Mouse (Mus musculus): Measurements from ENCODE around the gene Pde10a.

The Pde10a gene

DNA sequence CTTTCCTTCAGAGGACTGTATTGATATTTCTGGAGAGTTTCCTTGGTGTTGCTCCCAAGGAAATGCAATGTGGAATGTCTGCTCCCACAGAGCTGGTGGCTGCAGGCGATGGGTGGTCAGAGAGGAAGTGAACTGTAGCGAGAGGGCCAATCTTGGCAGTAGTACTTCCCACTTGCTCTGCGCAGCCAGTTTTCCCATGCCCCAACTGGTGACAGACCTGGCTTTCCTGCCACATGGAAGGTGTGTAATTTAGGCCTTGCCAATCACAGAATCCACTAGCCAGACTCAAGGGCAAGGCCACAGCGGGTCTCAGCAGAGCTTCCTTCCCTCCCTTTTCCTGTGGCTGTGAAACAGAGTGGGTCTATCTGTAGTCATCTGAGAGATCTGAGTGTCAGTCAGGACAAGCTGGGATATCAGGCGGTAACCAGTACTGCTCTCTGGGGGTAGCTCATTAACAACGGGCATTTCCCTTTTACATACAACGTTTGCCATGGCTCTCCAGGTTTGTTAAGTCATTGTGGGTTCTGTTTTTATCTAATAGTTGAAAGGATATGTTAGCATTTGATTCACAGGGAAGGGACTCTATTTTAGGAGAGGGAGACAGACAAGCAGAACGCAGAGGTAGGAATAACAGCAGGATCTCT lies 316.8 kb downstream of the Pde10a start:
- in situ Hi-C loops (cut with MboI, MseI) = no loop called here

GRCm38 (mm10) chr17:8842662-8843061 lies 317.5 kb downstream of the Pde10a start:
- in situ Hi-C loops (cut with MboI, MseI) = no loop called here

GRCm38 (mm10) chr17:8843941-8844340 lies 318.8 kb downstream of the Pde10a start:
- in situ Hi-C loops (cut with MboI, MseI) = no loop called here

- in situ Hi-C loops (cut with MboI, MseI) = no loop called here
These were observed 321.3 kb downstream of the Pde10a start for GRCm38 (mm10) chr17:8846506-8846905.

GRCm38 (mm10) chr17:8847558-8847957 lies 322.4 kb downstream of the Pde10a start:
- in situ Hi-C loops (cut with MboI, MseI) = no loop called here

DNA sequence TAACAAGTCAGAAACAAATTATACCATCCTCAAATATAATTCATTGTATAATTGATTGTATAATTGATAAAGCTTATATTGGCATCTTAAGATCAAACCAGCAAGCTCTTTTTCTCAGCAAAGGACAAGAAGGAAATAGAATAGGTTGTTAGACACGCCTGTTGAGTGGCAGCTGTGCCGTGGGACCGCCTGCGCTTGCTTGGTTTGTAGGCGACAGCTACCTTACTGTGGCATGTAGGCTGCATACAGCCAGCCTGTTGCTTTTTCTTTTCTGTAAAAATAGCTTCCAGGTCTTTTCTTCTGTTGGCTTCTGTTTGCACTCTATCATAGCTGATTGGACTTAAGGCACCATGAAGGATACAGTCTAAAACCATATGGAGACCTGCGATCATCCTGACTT lies 326.7 kb downstream of the Pde10a start:
- in situ Hi-C loops (cut with MboI, MseI) = no loop called here

DNA sequence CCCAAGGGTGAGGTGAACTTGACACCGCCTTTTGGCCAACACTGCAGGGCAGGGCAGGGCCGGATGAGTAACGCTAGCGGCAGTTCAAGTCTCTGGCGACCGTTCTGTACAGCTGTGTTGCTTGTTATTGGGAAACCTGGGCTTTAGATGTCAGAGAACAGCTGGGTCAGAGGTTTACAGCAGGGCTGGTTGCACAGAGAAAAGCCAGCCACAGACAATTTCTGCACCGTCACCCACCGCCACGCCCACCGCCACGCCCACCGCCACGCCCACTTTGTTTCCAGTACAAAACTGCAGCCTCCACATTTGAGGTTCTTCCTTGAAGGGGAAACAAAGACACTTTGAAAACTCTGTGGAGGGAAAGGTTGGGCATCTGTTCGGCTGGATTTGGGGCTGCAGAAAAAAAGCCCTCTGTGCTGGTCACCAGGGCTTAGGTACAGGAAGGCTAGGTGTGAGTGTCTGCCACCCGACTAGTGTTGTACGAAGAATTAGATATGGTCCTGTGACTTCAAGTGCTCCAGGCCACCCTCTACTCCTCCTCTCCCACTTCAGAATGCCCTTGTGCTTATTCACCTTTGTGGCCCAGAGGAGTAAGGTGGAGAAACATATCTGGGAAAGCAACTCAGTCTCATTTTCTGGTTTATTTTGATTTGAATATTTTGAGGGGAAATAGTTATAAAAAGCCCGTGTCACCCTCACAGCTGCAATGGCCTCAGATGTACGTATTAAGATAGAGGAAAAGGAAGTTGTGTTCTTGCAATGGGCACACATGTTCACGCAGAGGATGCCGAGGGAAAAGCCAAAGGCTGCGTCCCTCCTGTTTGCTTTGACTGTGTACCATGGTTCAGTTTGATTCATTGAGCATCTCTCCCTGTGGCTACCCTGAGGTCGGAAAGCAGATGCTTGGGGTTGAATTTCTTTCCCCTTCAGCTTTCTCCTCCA lies 331.5 kb downstream of the Pde10a start:
- in situ Hi-C loops (cut with MboI, MseI) = no loop called here

DNA sequence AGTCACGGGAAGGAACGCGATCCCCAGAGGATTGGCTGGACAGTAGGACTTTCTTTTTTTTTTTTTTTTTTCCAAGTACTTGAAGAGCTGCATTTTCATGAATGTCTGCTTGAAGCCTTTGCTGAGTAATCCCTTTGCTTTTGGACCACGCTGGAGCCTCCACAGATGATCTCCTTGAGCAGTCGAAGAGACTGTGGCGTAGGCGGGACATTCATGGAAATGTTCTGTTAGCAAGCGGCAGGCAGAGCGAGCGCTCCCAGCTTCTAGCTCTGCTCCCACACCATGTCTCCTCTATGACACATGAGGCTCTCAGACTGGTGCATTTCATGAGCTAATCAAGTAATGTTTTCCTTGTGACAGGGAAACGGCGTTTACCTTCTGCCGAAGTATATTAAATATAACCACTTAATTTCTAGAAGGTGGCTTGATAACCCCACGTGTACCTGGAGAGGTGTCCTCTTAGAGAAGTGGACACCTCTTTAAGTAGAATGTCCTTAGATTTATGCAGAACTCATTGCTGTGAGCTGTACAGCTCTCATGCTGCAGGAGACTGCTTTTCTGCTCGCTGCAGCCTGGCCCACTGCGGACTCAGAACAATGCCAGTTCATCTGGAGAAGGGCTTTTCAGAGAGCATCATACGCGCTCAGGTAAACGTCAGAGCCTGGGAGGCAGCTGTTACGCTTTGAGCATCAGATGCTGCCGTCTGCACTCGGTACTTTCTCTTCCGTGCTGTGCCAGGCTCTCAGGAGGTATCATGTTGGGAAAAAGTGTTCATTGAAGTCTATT lies 333.7 kb downstream of the Pde10a start:
- in situ Hi-C loops (cut with MboI, MseI) = no loop called here

DNA sequence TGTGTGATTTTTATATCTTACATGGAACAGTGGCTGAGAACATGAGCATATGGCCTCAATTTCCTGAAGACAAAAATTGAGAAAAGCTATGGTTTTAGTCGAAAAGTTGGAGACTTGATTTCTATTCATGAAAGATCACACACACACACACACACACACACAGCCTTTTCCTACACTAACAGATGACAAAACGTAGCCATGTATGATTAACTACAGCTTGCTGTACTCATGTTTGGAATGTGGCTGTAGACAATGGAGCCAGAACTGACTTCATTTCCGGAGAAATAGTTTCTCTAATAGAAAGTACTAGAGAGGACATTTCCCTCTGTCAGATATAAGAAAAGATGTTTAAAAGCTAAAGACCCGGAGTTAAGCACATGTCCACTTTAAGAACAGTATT lies 334.3 kb downstream of the Pde10a start:
- in situ Hi-C loops (cut with MboI, MseI) = no loop called here

- in situ Hi-C loops (cut with MboI, MseI) = no loop called here
These were observed 339.7 kb downstream of the Pde10a start for GRCm38 (mm10) chr17:8864638-8865497.

DNA sequence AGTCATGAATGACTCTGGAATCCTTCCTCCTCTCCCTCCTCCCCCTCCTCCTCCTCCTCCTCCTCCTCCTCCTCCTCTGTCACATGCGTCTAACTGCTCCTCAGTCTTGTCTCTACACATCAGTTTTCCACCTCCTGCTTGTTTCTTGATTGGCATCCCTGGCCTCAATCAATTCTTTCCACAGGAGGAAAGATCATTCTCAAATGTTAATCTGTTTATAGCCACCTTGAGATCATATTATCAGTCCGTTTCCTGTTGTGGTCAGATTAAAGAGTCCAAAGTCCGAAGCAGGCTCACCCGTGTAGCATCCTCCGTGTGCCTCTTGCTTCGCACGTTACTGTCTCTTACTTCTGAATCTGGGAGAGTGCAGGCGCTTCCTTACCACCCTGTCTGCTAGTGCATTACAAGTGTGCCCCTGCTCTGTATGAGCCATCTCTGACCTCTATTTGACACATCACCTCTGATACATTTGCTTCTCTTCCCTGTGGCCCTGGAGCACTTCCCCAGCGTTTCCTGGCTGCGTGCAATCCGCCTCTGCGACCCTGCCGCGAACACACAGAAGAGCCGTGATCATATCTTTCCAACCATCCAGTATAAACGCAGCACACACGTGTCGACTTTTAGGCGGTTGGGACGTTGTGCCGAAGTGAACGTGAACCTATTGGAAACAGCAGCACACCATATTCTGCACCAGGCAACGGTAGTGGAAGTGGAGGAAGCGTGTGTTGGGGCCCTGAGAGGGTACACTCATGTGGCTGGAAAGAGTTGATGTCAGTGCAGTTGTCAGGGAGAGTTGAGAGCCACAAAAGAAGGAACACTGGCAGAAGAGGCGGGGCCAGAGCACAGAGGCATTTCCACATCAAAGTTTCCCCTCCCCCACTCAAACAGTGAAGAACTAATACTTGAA lies 342.4 kb downstream of the Pde10a start:
- in situ Hi-C loops (cut with MboI, MseI) = no loop called here

DNA sequence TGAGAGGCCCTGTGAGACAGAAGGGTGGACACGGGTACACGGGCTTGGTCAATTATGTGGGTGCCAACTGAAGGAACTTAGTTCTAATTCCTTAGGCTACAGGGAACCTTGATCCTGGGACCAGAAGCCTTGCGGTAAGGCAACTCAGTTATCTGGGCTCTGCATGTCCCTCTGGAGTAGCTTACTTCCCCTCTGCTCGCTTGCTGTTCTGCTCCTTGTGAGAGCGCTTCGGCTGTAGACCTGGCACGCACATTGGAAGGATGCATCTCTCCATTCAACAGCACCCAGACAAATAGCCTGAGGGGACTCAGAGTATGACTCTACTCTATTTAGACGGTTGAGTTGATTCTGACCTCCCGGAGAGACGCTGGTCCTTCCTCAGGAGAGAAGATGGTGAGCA lies 344.1 kb downstream of the Pde10a start:
- in situ Hi-C loops (cut with MboI, MseI) = no loop called here

GRCm38 (mm10) chr17:8870848-8871247 lies 345.7 kb downstream of the Pde10a start:
- in situ Hi-C loops (cut with MboI, MseI) = no loop called here

- in situ Hi-C loops (cut with MboI, MseI) = no loop called here
These were observed 346.2 kb downstream of the Pde10a start for GRCm38 (mm10) chr17:8871396-8871795.

DNA sequence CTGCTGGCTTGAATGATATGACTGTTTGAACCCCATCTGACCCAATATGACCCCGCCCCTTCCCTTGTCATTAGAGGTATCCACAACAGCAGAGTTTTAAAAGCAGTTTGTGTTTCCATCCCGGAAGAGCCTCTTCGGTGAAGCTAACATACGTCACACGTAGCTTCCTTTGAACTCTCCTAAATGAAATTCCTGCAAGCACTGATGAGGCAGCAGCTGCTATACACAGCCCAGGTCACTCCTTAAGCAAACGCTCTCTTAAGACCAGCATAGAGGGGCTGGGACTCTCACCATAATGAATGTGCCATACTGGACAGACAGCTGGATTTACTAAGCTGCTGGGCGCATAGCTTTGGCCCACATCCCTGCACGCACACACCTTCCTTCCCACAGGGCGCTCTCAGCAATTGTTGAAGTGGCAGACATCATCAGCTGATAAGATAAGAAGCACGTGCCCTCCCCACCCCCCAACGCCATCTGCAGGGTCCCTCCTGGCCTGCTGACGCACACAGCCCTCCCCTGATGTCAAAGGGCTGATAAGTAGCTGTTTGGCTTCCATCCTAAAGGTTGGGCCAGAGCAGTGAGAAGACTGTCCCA lies 346.9 kb downstream of the Pde10a start:
- in situ Hi-C loops (cut with MboI, MseI) = no loop called here

DNA sequence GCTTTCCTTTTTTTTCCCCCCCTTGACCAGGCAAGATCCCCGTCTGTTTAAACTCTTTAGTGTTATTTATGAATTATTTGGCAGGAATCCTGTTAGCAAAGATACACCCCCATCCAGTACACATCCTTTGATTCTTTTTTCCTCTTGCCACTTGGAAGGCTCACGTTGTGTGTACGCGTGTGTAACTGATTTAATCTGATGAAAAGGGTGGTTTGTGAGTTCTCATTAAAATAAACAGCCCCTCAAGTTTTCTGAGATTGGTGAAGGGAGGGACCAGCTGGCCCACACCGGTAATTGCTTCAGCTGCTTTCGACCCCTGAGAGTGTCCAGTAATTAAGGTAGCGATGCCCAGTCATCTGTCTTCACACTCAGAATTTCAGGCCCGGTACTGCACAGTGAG lies 347.4 kb downstream of the Pde10a start:
- in situ Hi-C loops (cut with MboI, MseI) = no loop called here

DNA sequence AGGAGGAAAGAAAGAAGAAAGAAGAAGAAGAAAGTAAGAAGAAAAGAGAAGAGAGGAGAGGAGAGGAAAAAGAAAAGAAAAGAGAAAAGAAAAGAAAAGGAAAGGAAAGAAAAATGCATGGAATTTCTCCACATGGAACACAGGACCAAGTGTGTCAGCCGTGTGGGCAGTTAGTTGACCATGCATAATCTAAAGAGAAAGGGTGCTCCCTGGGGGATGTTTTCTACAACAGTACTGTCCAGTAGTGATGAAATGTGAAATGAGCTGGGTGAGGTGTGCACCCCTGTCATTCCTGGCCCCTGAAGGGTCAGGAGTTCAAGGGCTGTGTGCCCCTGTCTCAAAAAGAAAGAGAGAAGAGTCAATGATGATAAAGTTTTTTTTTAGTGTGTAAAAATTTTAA lies 352.9 kb downstream of the Pde10a start:
- in situ Hi-C loops (cut with MboI, MseI) = no loop called here

- in situ Hi-C loops (cut with MboI, MseI) = no loop called here
These were observed 356.5 kb downstream of the Pde10a start for GRCm38 (mm10) chr17:8881711-8882110.

- in situ Hi-C loops (cut with MboI, MseI) = no loop called here
These were observed 359.5 kb downstream of the Pde10a start for GRCm38 (mm10) chr17:8884691-8885090.

DNA sequence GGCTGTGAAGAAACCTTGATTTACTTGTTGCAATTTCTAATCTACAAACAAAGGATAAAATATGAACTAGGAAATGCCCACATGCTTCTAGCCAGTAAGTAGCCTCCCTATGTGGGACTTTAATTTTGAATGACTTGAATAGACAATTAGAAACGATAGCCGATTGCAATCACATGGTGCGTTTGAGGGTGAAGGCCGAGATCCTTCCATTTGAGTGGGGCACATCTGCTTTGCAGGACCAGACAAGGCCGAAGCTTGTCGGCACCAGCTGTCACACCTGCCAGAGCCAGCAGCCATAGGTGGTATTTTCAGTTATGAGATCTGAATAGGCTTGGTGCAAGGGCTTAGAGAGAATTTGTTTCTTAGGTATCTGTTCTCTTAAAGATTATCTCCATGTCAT lies 360.7 kb downstream of the Pde10a start:
- in situ Hi-C loops (cut with MboI, MseI) = no loop called here
